Mouse (Mus musculus): ENCODE measurements around the gene Gm49486. TPM values are rescaled to one million over a fixed set of nuclear protein-coding genes. Genes with fewer than 3 reads are reported as not detected.

The Gm49486 gene
- total RNA-seq (2015) (0.22 and 0.46 TPM in 2 replicates), total RNA-seq (2017) (not detected in 2 replicates)

DNA sequence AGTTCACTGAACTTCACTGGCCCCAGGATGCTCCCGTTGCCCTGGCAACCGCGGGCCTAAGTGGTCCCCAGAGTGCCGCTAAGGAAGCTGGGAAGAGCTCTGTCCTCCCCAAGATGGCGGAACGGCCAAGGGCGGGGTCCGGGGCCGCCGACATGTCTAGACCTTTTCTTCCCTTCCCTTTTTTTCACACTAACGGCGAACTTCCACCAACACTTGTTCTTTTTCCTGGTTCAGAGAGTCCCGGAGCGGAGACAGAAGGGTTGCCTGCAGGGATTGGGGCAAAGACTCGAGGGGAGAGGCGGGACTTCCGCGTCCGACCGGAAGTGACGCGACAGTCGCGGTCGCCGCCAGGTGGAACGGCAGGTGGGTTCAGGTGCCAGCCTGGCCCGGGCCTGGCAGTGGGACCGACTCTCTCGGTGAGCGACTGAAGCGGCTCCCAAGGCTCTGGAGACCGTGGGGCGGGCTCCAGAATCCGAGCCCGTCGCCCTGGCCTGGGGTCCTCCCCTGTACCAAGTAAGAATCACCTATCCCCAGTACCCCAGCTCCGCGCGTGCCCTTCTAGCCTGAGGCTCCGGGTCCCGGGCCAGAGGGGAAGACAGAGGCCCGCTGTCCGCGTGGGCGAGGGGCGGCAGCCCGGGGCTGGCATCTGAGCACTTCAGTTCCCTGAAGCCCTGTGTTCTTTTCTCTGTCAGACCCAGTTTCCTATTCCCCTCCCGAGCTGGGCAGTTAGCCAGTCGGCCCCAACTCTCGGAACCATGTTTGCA, at the start of gene Gm49486, which contains the start of gene Pick1:
Gm49486 (plus strand) TSS at position 334 of the 764 bp plus-strand sequence.
Pick1 (plus strand) TSS at position 116 of the 764 bp plus-strand sequence.
- peak; percentile 90 for ATAC-seq (replicated peaks; ENCODE audit: poor library complexity)

DNA sequence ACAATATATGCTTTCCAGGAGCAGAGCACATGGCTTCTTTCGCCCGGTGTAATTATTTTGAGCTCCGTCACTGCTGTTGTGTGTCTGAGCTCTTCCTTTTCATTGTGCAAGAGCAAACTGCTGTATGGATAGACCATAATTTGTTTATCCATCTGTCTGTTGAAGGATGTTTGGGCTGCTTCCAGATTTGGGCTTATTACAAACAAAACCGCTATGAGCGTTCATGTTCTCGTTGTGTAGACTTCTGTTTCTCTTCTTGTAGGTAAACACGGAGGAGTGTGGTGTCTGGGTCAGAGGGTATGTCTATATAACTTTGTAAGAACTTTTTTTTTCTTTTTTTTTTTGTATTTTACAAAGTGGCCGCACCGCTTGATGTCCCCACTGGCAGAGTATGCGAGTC, 44.0 kb upstream of the Gm49486 start:
- ATAC-seq (replicated peaks; ENCODE audit: poor library complexity): no peak

DNA sequence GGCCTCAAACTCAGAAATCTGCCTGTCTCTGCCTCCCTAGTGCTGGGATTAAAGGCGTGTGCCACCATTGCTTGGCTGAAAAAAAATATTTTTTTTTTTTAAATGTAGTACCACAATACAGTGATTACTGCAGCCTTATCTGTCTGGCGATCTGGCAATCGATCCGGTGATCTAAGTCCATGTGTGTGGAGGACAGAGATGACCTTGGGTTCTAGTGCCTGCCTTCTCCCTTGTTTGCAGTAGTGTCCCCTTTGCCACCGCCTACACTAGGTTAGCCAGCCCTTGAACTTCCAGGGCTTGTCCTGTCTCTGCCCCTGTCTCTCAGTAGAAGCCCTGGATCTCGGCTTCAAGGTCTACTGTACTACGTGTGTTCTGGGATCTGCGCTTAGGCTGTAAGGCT, 41.4 kb upstream of the Gm49486 start:
- ATAC-seq (replicated peaks; ENCODE audit: poor library complexity): no peak

GRCm38 (mm10) chr15:79191426-79191825, 37.8 kb upstream of the Gm49486 start:
- no peak for ATAC-seq (replicated peaks; ENCODE audit: poor library complexity)

DNA sequence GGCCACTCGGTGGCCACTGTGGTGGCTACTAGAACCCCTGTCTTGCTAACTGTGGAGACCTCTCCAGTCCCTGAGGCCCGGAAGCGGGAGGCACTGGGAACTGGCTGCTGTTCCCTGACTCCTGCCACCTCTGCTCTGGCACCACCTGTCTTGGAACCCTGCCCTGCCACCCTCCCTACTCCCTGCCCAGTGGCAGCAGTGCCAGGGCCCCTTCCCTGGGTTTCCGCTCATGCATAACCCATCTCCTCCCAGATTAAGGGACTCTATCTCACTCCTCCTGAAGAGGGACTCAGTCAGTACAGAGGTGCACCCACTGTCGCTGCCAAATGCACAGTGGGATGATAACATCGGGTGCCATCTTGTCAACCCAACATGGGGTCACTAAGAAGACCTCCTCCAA, 36.7 kb upstream of the Gm49486 start:
- no peak for ATAC-seq (replicated peaks; ENCODE audit: poor library complexity)

DNA sequence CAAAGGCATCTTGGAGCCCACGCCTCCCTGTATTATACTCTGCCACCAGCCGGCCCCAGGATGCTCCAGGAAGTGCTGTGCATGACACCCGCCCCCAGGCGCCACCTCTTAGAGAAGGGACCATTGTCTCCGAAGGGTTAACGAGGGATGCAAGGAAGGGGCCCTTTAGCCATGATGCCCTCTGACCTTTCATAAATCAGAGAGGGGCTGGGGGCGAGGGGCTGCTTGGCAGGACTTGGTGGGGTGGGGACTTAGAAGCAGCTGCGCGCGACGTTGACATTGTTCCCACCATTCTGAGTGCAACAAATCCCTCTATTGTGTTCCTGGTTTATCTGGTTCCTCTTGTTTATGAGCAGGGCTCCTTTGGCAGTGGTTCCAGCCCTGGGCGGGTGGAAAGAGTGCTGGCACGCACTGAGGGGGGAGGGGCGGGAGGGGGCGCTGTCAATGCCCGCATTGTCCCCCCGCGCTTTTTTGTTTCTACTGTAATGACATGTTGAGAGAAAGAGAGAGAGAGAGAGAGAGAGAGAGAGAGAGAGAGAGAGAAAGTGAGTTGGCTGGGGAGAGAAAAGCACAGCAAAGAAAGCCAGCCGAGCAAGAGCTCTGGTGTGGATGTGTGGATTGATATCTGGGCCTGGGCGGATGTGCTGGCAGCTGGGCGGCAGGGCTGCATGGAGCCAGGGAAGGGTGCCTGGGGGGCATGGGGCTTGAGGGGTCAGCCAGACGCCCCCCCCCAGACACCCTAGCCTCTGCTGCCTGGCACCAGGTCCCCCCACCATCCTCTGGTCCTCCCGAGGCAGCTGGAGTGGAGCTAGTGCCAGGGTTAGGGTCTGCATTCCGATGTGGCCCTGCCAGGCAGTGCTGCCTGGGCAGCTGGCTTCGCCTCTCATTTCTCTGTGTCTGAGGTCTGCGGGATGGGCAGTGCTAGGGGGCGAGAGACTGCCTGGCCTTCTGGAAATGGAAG, 36.0 kb upstream of the Gm49486 start:
- ATAC-seq (replicated peaks; ENCODE audit: poor library complexity): no peak

DNA sequence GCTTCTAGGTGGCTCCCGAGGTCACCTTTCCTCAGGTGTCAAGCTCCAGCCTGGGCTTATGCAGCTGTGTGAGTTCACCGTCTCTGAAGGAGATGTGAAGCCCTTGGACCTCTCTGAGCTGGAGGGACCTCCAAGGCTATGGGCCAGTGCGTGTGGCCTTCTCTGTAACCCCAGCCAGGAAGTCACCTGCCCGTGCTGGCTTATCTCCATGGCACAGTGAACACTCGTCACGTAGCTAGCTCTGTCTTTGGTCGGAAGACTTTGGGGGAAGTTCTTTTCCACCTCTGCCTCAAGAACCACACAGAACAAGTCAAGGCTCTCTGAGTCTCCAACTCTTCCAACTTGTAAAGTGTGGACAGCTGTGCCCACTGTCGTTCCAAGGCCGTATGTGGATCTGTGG, 35.1 kb upstream of the Gm49486 start:
- ATAC-seq (replicated peaks; ENCODE audit: poor library complexity): 0 out of 2 replicates have a peak, but pooled peaks have one; percentile 11

DNA sequence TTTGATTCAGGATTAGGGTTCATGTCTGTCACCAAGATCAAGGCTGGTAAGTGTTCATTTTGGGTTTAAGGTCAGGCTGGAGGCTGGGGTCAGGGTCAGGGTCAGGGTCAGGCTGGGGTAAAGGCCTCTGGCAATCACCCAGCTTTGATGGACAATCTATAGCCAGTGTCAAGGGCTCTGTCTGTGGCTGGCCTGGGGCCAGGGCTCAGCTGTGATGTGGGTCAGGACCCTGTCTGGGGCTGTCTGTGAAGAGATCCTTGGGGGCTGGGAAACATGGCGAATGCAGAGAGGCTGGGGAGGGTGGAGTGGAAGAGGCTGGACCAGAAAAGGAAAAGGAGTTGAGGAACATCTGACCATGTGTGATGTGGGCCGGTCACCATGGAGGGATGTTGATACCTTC, 34.2 kb upstream of the Gm49486 start:
- no peak for ATAC-seq (replicated peaks; ENCODE audit: poor library complexity)

DNA sequence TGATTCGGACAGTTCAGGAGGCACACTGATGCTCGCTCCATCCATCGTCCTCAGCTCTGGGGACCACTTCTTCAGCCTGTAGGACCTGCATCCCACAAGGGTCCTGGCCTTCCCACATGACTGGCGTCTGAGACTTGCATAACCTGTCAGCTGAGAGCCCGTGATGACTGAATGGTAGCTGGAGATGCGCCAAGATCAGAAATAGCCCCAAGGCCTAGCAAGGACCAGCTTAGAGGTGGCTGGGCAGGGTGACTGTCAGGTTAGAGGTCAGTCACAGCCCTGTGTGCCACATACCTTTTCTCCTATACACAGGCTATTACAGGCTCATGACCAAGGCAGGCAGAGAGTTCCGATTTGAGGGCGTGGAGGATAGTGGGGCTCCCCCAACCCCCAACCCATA, 33.7 kb upstream of the Gm49486 start:
- no peak for ATAC-seq (replicated peaks; ENCODE audit: poor library complexity)

GRCm38 (mm10) chr15:79199390-79199976, 29.7 kb upstream of the Gm49486 start:
- no peak for ATAC-seq (replicated peaks; ENCODE audit: poor library complexity)

DNA sequence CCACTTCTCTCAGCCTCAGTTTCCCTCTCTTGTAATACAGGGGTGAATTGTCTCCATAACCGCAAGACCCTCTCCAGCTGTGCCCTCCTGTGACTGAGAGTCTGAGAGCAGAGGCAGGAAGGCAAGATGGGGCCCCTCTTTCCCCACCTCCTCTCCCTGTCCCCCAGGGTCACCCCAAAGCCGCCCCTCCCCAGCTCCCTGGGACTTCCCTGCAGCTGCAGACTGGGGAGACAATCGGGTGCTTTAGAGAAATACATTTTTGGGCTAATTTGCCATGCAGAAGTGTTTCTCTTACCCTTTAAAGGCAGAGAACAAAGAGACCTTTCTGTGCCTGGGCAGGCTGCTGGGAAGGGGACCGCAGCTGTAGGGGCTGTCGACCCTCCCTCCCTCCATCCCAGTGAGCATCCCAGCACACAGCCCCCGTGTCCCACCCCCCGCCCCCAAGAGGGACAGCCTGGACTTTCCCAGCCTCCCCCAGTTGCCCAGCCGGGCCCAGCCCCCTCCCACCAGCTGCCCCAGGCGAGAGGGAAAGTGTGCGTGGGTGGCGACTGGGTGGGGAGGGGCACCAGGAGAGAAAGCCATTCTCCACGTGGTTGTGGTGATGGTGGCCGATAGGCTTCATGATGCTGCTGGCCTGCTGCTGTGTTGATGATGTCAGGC, 27.6 kb upstream of the Gm49486 start:
- no peak for ATAC-seq (replicated peaks; ENCODE audit: poor library complexity)

- ATAC-seq (replicated peaks; ENCODE audit: poor library complexity): no peak
Measured at GRCm38 (mm10) chr15:79202575-79202974, 26.6 kb upstream of the Gm49486 start.

- no peak for ATAC-seq (replicated peaks; ENCODE audit: poor library complexity)
Measured at GRCm38 (mm10) chr15:79208211-79208610, 21.0 kb upstream of the Gm49486 start.

DNA sequence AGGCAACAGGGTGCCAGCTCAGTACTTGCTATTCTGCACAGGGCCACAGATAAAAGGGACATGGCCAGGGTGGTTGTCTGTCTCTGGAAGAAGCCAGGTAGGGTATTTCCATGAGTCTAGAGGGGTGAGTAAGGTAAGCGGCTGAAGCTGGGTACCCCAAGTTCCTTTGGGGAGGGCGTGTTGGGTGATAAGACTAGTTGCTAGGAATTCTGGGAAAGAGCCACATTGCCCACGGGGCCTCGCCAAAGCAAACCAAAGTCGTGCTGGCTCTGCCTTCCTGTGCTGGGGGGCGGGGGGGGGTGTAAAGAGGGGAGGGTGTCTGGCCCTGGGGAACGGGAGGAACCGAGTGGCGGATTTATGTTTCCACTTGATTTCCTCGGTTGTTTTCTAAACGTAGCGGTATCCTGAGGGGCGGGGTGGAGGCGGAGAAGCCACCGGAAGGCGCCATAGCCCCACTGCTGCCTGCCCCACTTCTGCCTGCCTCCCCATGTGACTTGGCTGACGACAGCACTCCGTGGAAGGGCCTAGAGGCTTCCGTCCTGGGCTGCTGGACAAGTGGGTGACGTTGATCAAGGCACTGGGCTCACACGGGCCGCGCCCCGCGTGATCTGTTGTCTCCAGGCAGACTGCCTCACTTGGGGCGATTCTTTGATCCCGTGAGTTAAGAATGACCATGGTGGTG, 20.3 kb upstream of the Gm49486 start:
- peak; percentile 96 for ATAC-seq (replicated peaks; ENCODE audit: poor library complexity)

DNA sequence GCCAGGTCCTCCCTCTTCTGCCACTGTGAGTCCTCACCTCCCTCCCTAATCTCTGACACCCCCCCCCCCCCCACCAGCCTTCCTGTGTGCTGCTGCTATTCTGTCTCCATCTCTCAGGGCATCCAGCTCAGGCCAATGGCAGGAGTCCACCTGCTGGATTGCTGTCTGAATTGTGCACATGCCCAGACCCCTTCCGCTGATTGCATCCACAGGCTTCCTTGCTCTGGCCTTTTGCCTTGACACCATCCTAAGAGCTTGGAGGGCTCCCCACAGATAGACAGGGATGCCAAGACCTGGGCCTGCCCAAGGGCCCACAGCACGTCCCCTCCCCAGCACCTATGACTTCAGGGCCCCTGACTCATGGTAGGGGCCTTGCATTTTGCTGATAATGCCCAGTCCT, 18.8 kb upstream of the Gm49486 start:
- ATAC-seq (replicated peaks; ENCODE audit: poor library complexity): no peak

DNA sequence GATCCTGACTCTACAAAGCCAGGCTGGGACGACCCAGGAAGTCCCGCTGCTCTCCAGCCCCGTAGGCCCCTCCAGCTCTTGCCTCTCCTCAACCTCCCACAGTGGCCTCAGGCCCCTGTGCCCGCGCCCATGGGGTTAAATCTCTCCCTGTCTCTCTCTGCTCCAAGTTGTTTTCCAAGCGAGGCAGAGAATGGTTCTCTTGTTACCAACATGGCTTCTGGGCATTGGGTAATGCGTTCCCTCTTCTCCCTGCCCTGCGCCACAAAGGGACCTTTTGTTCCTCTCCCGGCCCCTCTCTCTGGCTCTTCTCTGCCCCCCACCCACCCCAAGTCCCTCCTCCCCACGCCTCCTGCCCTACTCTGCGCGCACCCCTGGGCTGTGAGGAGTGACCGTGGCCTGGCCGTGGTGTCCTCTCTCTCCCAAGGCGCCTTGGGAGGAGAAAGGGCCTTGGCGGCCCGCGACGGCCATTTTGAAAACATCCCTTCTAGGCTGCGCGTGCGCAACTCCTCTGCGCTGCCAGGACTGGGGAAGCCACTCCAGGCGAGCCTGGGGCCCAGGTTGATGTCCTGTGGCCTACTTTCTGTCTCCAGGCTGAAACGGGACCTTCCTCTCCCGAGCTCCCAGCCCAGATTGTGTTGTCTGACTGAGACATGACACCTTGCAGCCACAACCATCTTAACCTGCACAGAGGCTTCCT, 16.3 kb upstream of the Gm49486 start:
- ATAC-seq (replicated peaks; ENCODE audit: poor library complexity): no peak

GRCm38 (mm10) chr15:79213591-79213990, 15.6 kb upstream of the Gm49486 start:
- no peak for ATAC-seq (replicated peaks; ENCODE audit: poor library complexity)

DNA sequence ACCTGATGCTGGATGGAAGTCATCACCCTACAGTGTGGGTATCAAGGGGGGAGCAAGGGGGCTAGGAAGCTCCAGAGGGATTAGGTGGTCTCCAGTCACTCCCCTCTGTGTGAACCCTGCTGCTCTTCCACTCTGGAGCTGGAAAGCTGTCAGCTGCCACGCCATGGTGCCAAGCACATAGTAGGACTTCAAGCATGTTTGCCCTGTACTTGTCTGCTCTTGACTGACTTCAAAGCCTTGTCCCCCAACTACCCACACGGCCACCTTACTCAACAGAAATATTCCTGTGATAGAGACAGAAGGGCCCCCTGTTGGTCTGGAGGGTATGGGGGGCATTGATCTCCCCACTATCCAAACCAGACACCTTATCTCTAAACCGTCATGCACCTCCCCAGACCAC, 13.0 kb upstream of the Gm49486 start:
- no peak for ATAC-seq (replicated peaks; ENCODE audit: poor library complexity)

- ATAC-seq (replicated peaks; ENCODE audit: poor library complexity): no peak
Measured at GRCm38 (mm10) chr15:79219572-79219971, 9.6 kb upstream of the Gm49486 start.

DNA sequence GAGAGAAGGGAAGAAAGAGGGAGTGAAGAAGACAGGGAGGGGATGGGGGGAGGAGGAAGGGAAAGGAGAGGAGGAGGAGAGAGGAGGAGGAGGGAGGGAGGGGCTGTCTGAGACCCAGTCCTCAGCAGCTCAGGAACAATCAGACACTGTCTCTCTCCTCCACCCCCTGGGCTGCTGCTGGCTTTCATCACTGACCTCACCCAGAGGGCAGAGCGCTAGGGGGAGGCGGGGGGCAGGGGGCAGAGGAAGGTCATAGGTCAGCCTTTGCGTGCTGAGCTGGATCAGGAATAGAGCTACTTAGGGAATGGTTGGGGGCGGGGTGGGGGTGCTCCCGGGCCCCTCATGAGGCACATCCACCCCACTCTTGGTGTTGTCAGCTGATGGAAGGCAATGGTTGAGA, 5.5 kb upstream of the Gm49486 start:
- ATAC-seq (replicated peaks; ENCODE audit: poor library complexity): no peak
